Mouse (Mus musculus): Measurements from ENCODE around the gene Cd5.

The Cd5 gene

GRCm38 (mm10) chr19:10738811-10739210 is at the start of gene Cd5:
Gene Cd5, minus strand, starts transcription at chr19:10739002.
- no peak for DNase-seq (ENCODE audit: low spot score in 2 of 2)

- no peak for DNase-seq (ENCODE audit: low spot score in 2 of 2)
Measured at GRCm38 (mm10) chr19:10788242-10788641, 49.4 kb upstream of the Cd5 start.

- no peak for DNase-seq (ENCODE audit: low spot score in 2 of 2)
Measured at GRCm38 (mm10) chr19:10787406-10787805, 48.6 kb upstream of the Cd5 start.

GRCm38 (mm10) chr19:10786753-10787152 is 48.0 kb upstream of the Cd5 start:
- DNase-seq (ENCODE audit: low spot score in 2 of 2): peak in 1 of 2 experiments; percentile 65

GRCm38 (mm10) chr19:10784796-10785459 is 46.1 kb upstream of the Cd5 start:
- DNase-seq (ENCODE audit: low spot score in 2 of 2): no peak

GRCm38 (mm10) chr19:10784061-10784460 is 45.3 kb upstream of the Cd5 start:
- no peak for DNase-seq (ENCODE audit: low spot score in 2 of 2)

GRCm38 (mm10) chr19:10783168-10783567 is 44.4 kb upstream of the Cd5 start:
- no peak for DNase-seq (ENCODE audit: low spot score in 2 of 2)

GRCm38 (mm10) chr19:10781641-10782040 is 42.8 kb upstream of the Cd5 start:
- DNase-seq (ENCODE audit: low spot score in 2 of 2): no peak

- no peak for DNase-seq (ENCODE audit: low spot score in 2 of 2)
Measured at GRCm38 (mm10) chr19:10776906-10777305, 38.1 kb upstream of the Cd5 start.

- DNase-seq (ENCODE audit: low spot score in 2 of 2): no peak
Measured at GRCm38 (mm10) chr19:10774141-10774540, 35.3 kb upstream of the Cd5 start.

- no peak for DNase-seq (ENCODE audit: low spot score in 2 of 2)
Measured at GRCm38 (mm10) chr19:10773384-10773783, 34.6 kb upstream of the Cd5 start.

GRCm38 (mm10) chr19:10772866-10773265 is 34.1 kb upstream of the Cd5 start:
- DNase-seq (ENCODE audit: low spot score in 2 of 2): no peak

- no peak for DNase-seq (ENCODE audit: low spot score in 2 of 2)
Measured at GRCm38 (mm10) chr19:10771995-10772394, 33.2 kb upstream of the Cd5 start.

- DNase-seq (ENCODE audit: low spot score in 2 of 2): no peak
Measured at GRCm38 (mm10) chr19:10769429-10770195, 30.8 kb upstream of the Cd5 start.

GRCm38 (mm10) chr19:10768694-10769428 is 30.1 kb upstream of the Cd5 start:
- DNase-seq (ENCODE audit: low spot score in 2 of 2): no peak

- DNase-seq (ENCODE audit: low spot score in 2 of 2): no peak
Measured at GRCm38 (mm10) chr19:10767631-10768030, 28.8 kb upstream of the Cd5 start.

- DNase-seq (ENCODE audit: low spot score in 2 of 2): no peak
Measured at GRCm38 (mm10) chr19:10763381-10764031, 24.7 kb upstream of the Cd5 start.

GRCm38 (mm10) chr19:10762468-10762867 is 23.7 kb upstream of the Cd5 start:
- DNase-seq (ENCODE audit: low spot score in 2 of 2): no peak

- DNase-seq (ENCODE audit: low spot score in 2 of 2): no peak
Measured at GRCm38 (mm10) chr19:10761794-10762415, 23.1 kb upstream of the Cd5 start.

- no peak for DNase-seq (ENCODE audit: low spot score in 2 of 2)
Measured at GRCm38 (mm10) chr19:10759983-10760831, 21.4 kb upstream of the Cd5 start.

- DNase-seq (ENCODE audit: low spot score in 2 of 2): no peak
Measured at GRCm38 (mm10) chr19:10759525-10759924, 20.7 kb upstream of the Cd5 start.

All from urinary bladder, postnatal 4 days (tissue).